Mouse (Mus musculus) myocyte (in vitro differentiated cells): ENCODE results near the gene Jazf1. TPM values are rescaled to one million over a fixed set of nuclear protein-coding genes. Genes with fewer than 3 reads are reported as not detected.

Experiments used
- H3K27me3 ChIP-seq: one replicate; pipeline ENCODE4 v1.6.1; 2011; ENCODE audit not compliant: control insufficient read depth, insufficient read depth, insufficient read length
- H3K36me3 ChIP-seq: one replicate; pipeline ENCODE4 v1.6.1; 2011; ENCODE audit not compliant: control insufficient read depth, insufficient read depth
- H3K4me2 ChIP-seq: one replicate; pipeline ENCODE4 v1.6.1; 2011; ENCODE audit warnings: low read depth, control low read depth
- H3K4me3 ChIP-seq: one replicate; pipeline ENCODE4 v1.5.1; 2011; ENCODE audit warnings: mild to moderate bottlenecking, control low read depth, moderate library complexity
- H3K79me2 ChIP-seq: one replicate; pipeline ENCODE4 v1.6.1; 2011; ENCODE audit not compliant: control insufficient read depth, insufficient read depth
- H3ac ChIP-seq: one replicate; pipeline ENCODE4 v1.6.1; 2011; ENCODE audit not compliant: control insufficient read depth, insufficient read length
- CEBPB ChIP-seq: IDR thresholded peaks from 2 replicates; pipeline ENCODE4 v1.6.1; 2011; ENCODE audit warnings: mild to moderate bottlenecking, moderate library complexity; ENCODE audit not compliant: poor library complexity, insufficient read depth, severe bottlenecking
- E2F4 ChIP-seq: IDR thresholded peaks from one replicate; pipeline ENCODE4 v1.6.1; 2011; ENCODE audit warnings: mild to moderate bottlenecking, control low read depth, moderate library complexity; ENCODE audit not compliant: insufficient read depth
- MAX ChIP-seq: IDR thresholded peaks from one replicate; pipeline ENCODE4 v1.6.1; 2011; ENCODE audit warnings: low read depth, mild to moderate bottlenecking, control low read depth
- MYOD1 ChIP-seq, 3 experiments: IDR thresholded peaks; one replicate each; pipeline ENCODE4 v1.6.1; 2011; ENCODE audit warnings: control low read depth in 2 of 3, low read depth in 2 of 3, mild to moderate bottlenecking in 2 of 3, moderate library complexity in 1 of 3; ENCODE audit not compliant: insufficient read length in 2 of 3, control insufficient read depth in 1 of 3
- MYOG ChIP-seq, 3 experiments: IDR thresholded peaks; one replicate each; pipeline ENCODE4 v1.6.1; 2011; ENCODE audit warnings: control low read depth in 2 of 3, low read depth in 2 of 3, mild to moderate bottlenecking in 2 of 3; ENCODE audit not compliant: insufficient read length in 2 of 3, control insufficient read depth in 1 of 3, insufficient read depth in 1 of 3
- POLR2A ChIP-seq: IDR thresholded peaks from one replicate; pipeline ENCODE4 v1.6.1; 2011; ENCODE audit warnings: low read depth, mild to moderate bottlenecking, control low read depth, moderate library complexity; ENCODE audit not compliant: insufficient read length
- POLR2AphosphoS2 ChIP-seq: IDR thresholded peaks from one replicate; pipeline ENCODE4 v1.6.1; 2011; ENCODE audit warnings: low read depth, control low read depth; ENCODE audit not compliant: insufficient read length
- REST ChIP-seq: IDR thresholded peaks from one replicate; pipeline ENCODE4 v1.6.1; 2011; ENCODE audit warnings: mild to moderate bottlenecking, control low read depth, moderate library complexity; ENCODE audit not compliant: insufficient read depth, insufficient read length
- SRF ChIP-seq: IDR thresholded peaks from one replicate; pipeline ENCODE4 v1.6.1; 2011; ENCODE audit warnings: low read depth; ENCODE audit not compliant: control insufficient read depth, insufficient read length
- TCF12 ChIP-seq: IDR thresholded peaks from one replicate; pipeline ENCODE4 v1.6.1; 2011; ENCODE audit warnings: mild to moderate bottlenecking, control low read depth; ENCODE audit not compliant: poor library complexity, insufficient read depth, severe bottlenecking
- TCF3 ChIP-seq: IDR thresholded peaks from one replicate; pipeline ENCODE4 v1.6.1; 2011; ENCODE audit warnings: low read depth, control low read depth; ENCODE audit not compliant: insufficient read length
- USF1 ChIP-seq: IDR thresholded peaks from one replicate; pipeline ENCODE4 v1.6.1; 2011; ENCODE audit warnings: low read depth, mild to moderate bottlenecking, control low read depth, moderate library complexity
- polyA plus RNA-seq: library from polyadenylated mRNA; unstranded; fragments of >200 nt; fragmentation: generic; extraction: Trizol; gene quantifications from one replicate; pipeline ENCODE4 v1.2.1, GENCODE M21; 2012; ENCODE audit warnings: missing spikeins

The Jazf1 gene
- polyA plus RNA-seq, 1 experiment = 0.01 TPM

DNA sequence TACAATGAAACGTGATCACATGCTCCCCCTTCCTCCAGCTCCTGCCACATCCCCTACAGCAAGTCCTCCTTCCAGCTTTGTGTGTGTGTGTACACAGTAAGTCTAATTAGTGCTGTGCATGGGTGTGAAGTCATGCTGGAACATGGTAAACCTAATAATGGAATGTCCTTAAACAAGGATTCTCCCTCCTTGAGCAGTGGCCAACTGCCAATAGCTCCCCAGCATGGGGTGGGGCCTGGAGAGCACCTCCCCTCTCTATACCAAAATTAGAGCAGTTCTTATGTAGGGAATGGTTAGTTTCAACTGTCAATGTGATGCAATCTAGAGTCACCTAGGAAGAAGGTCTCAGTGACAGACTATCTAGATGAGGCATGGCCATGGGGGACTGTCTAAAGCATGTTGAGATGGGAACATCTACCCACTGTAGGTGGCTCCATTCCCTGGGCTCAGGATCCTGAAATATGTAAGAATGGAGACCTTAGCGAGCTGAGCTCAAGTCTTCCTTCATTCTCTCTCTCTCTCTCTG, 240.6 kb downstream of the Jazf1 start:
- no peaks in the 10 kb centered on the region for H3K36me3 ChIP-seq
- no peaks in the 10 kb centered on the region for H3K27me3 ChIP-seq
- H3ac ChIP-seq = no peak overlapping the region
- TF ChIP-seq E2F4 = no peak
- TF ChIP-seq REST = no peak
- no peak for TF ChIP-seq POLR2AphosphoS2
- no peak for TF ChIP-seq USF1
- TF ChIP-seq MYOD1 (IDR thresholded peaks at IDR 0.05; ENCODE audit: control insufficient read depth in 1 of 3, insufficient read length in 2 of 3, low read depth in 2 of 3) = no peak
- TF ChIP-seq CEBPB = no peak
- no peak for TF ChIP-seq MAX
- TF ChIP-seq SRF = no peak
- no peak for TF ChIP-seq POLR2A
- TF ChIP-seq TCF3 = no peak
- no peak for TF ChIP-seq MYOG (IDR thresholded peaks at IDR 0.05; ENCODE audit: control insufficient read depth in 1 of 3, insufficient read depth in 1 of 3, insufficient read length in 2 of 3, low read depth in 2 of 3)
- no peak for TF ChIP-seq TCF12
- H3K4me3 ChIP-seq = no peak overlapping the region
- H3K4me2 ChIP-seq = no peak overlapping the region
- H3K79me2 ChIP-seq = no peaks in the 10 kb centered on the region

DNA sequence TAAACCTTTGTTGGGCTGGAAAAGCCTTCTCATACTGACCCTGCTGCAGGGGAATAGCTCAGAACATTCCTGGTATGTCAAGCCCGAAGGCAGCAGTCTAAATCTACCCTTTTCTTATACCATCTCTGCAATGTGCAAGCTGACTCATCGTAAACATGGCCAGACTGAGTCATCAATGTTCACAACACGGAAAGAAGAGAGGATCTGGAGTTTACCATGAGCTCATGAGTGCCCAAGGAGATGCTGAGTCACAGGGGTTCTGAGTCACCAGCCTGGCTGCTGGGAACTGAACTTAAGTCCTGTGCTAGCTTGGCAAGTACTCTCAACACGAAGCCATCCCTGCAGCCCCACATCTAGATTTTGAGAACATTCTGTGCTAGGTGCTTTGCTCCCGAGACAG, 242.9 kb downstream of the Jazf1 start:
- peak; percentile 27 for TF ChIP-seq MAX
- TF ChIP-seq MYOG (IDR thresholded peaks at IDR 0.05; ENCODE audit: control insufficient read depth in 1 of 3, insufficient read depth in 1 of 3, insufficient read length in 2 of 3, low read depth in 2 of 3) = no peak
- no peaks in the 10 kb centered on the region for H3K27me3 ChIP-seq

DNA sequence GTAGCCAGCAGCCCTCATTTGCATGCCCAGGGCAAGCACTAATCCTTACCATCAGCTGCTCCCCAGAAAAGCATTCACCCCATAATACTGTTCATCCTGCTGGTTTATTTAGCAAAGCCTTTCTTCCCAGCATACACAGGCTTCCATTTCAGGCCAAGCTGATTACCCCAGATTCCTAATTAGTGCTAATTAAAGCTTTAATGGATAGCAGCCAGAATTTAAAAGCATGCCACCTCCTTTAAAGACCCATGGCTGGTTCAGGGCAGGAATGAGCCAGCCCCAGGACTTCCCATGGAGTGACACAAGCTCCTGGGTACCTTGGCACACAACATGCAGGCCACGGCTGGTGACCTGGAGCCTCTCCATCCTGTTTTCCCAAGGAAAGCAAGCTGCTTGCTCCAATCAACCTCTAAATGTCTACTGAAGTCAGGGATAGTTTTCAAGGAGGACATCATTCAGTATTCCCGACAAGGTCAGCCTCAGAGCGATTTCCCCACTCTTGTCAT, 243.4 kb downstream of the Jazf1 start:
- TF ChIP-seq TCF12 (no peak), MYOD1 (IDR thresholded peaks at IDR 0.05; ENCODE audit: control insufficient read depth in 1 of 3, insufficient read length in 2 of 3, low read depth in 2 of 3) (no peak)
- Histone ChIP-seq H3K4me2 (peak overlapping the region; percentile 73), H3K27me3 (no peaks in the 10 kb centered on the region), H3K4me3 (no peak overlapping the region), H3ac (no peak overlapping the region), H3K79me2 (no peaks in the 10 kb centered on the region), H3K36me3 (no peaks in the 10 kb centered on the region)

More for the DNA sequence above, 242.9 kb downstream of the Jazf1 start:
- peak overlapping the region; percentile 73 for H3K4me2 ChIP-seq
- H3K79me2 ChIP-seq = no peaks in the 10 kb centered on the region
- H3K4me3 ChIP-seq = no peak overlapping the region
- no peaks in the 10 kb centered on the region for H3K36me3 ChIP-seq
- H3ac ChIP-seq = no peak overlapping the region

- Histone ChIP-seq H3ac (no peak overlapping the region), H3K36me3 (no peaks in the 10 kb centered on the region), H3K4me2 (no peak overlapping the region), H3K4me3 (no peak overlapping the region), H3K79me2 (no peaks in the 10 kb centered on the region), H3K27me3 (no peaks in the 10 kb centered on the region)
- no peak for TF ChIP-seq USF1
- TF ChIP-seq MAX = no peak
- no peak for TF ChIP-seq CEBPB
- TF ChIP-seq SRF = no peak
- no peak for TF ChIP-seq REST
- TF ChIP-seq POLR2AphosphoS2 = no peak
- no peak for TF ChIP-seq E2F4
- no peak for TF ChIP-seq POLR2A
- no peak for TF ChIP-seq TCF12
- no peak for TF ChIP-seq MYOG (IDR thresholded peaks at IDR 0.05; ENCODE audit: control insufficient read depth in 1 of 3, insufficient read depth in 1 of 3, insufficient read length in 2 of 3, low read depth in 2 of 3)
- TF ChIP-seq TCF3 = no peak
Observed at GRCm38 (mm10) chr6:52823064-52823463, 245.4 kb downstream of the Jazf1 start.

DNA sequence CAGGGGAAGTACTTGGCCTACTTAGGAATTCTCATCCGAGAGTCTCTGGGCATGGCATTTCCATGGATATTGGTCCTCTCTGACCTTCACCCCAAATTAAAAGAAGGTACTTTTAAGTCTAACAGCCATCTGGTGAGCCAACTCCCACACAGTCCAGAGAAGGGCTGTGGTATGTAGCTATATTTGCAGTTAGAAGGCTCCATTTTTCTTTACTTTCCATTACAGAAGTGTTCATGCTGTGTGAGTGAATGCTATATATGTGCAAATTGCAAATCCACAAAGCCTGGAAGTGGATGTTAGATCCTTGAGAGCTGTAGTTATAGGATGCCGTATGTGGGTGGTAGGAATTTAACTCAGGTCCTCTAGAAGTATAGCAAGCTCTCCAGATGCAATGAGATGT, 245.8 kb downstream of the Jazf1 start:
- Histone ChIP-seq H3K27me3 (no peaks in the 10 kb centered on the region), H3ac (no peak overlapping the region), H3K4me2 (no peak overlapping the region), H3K79me2 (no peaks in the 10 kb centered on the region), H3K4me3 (no peak overlapping the region), H3K36me3 (no peaks in the 10 kb centered on the region)
- TF ChIP-seq MYOG (IDR thresholded peaks at IDR 0.05; ENCODE audit: control insufficient read depth in 1 of 3, insufficient read depth in 1 of 3, insufficient read length in 2 of 3, low read depth in 2 of 3) (no peak), REST (no peak), E2F4 (no peak), POLR2AphosphoS2 (no peak), CEBPB (no peak), USF1 (no peak), TCF12 (no peak), MAX (no peak), POLR2A (no peak), SRF (no peak), TCF3 (no peak), MYOD1 (IDR thresholded peaks at IDR 0.05; ENCODE audit: control insufficient read depth in 1 of 3, insufficient read length in 2 of 3, low read depth in 2 of 3) (no peak)
